Mouse (Mus musculus): ENCODE measurements around the gene Pcsk7. TPM values are rescaled to one million over a fixed set of nuclear protein-coding genes. Genes with fewer than 3 reads are reported as not detected.

Pcsk7 gene
- polyA plus RNA-seq, 1 experiment from 2014 or later: 25.0 TPM

Small RNA genes lying within 50 kb of the gene (microRNA-seq; reads per million reads assigned to microRNA genes)
- gene Mir7087: not detected

Other genes starting within 250 kb of the Pcsk7 start
- 12.9 and 16.3 TPM in 2 replicates for gene Cep164, start 77.8 kb upstream of the Pcsk7 start, polyA plus RNA-seq (2015; fragmentation: Nextera tagmentation; extraction: Ambion mirVana)
- 43.3 and 49.3 TPM in 2 replicates for gene Bace1, start 67.9 kb upstream of the Pcsk7 start, polyA plus RNA-seq (2015; fragmentation: Nextera tagmentation; extraction: Ambion mirVana)
- gene Rnf214, start 414 bp downstream of the Pcsk7 start, polyA plus RNA-seq (2015; fragmentation: Nextera tagmentation; extraction: Ambion mirVana): 77.0 and 83.6 TPM in 2 replicates
- 8.5 and 44.8 TPM in 2 replicates for gene Tagln, start 29.6 kb downstream of the Pcsk7 start, polyA plus RNA-seq (2015; fragmentation: Nextera tagmentation; extraction: Ambion mirVana)
- gene Sidt2, start 48.8 kb downstream of the Pcsk7 start, polyA plus RNA-seq (2015; fragmentation: Nextera tagmentation; extraction: Ambion mirVana): 49.2 and 55.1 TPM in 2 replicates
- 250 and 251 TPM in 2 replicates for gene Pafah1b2, start 106.2 kb downstream of the Pcsk7 start, polyA plus RNA-seq (2015; fragmentation: Nextera tagmentation; extraction: Ambion mirVana)
- gene Sik3, start 106.3 kb downstream of the Pcsk7 start, polyA plus RNA-seq (2015; fragmentation: Nextera tagmentation; extraction: Ambion mirVana): 9.5 and 9.9 TPM in 2 replicates